Mouse (Mus musculus): ENCODE data around the gene Qtrt2. TPM values are rescaled to one million over a fixed set of nuclear protein-coding genes. Genes with fewer than 3 reads are reported as not detected.
A peak's percentile ranks its signal among the peaks of the same experiment; 100 is the strongest.

The Qtrt2 gene
- polyA plus RNA-seq, 1 experiment from 2014 or later = 27.7 TPM

- no peak overlapping the region for H3K4me2 ChIP-seq (ENCODE audit: low read length)
- H3K27ac ChIP-seq (ENCODE audit: low read depth, low read length) = no peak overlapping the region
- no peaks in the 10 kb centered on the region for H3K4me1 ChIP-seq (ENCODE audit: control insufficient read depth, insufficient read depth, low read length)
- ATAC-seq = no peak
- H3K36me3 ChIP-seq (ENCODE audit: control insufficient read depth, insufficient read depth, low read length) = no peaks in the 10 kb centered on the region
- no peaks in the 10 kb centered on the region for H3K27me3 ChIP-seq (replicated peaks; ENCODE audit: control insufficient read depth, insufficient read depth, low read length)
- no peaks in the 10 kb centered on the region for H3K9me3 ChIP-seq (replicated peaks; ENCODE audit: control insufficient read depth, low read length)
- no peak overlapping the region for H3K4me3 ChIP-seq (ENCODE audit: low read depth, low read length)
- DNase-seq (ENCODE audit: low spot score) = no peak
- no peak overlapping the region for H3K9ac ChIP-seq (ENCODE audit: low read length)
- 90% methylated on average over 8 of the region's 8 CpGs for WGBS
These were observed 8.2 kb upstream of the Qtrt2 start for GRCm38 (mm10) chr16:43934856-43935255.

GRCm38 (mm10) chr16:43933041-43933440, 6.4 kb upstream of the Qtrt2 start:
- H3K27ac ChIP-seq (ENCODE audit: low read depth, low read length) = no peak overlapping the region
- H3K9ac ChIP-seq (ENCODE audit: low read length) = no peak overlapping the region
- DNase-seq (ENCODE audit: low spot score) (no peak), ATAC-seq (no peak)
- H3K9me3 ChIP-seq (replicated peaks; ENCODE audit: control insufficient read depth, low read length) = no peaks in the 10 kb centered on the region
- no peak overlapping the region for H3K4me3 ChIP-seq (ENCODE audit: low read depth, low read length)
- 88% methylated on average over 6 of the region's 6 CpGs for WGBS
- H3K36me3 ChIP-seq (ENCODE audit: control insufficient read depth, insufficient read depth, low read length) = no peaks in the 10 kb centered on the region
- H3K4me1 ChIP-seq (ENCODE audit: control insufficient read depth, insufficient read depth, low read length) = no peaks in the 10 kb centered on the region
- H3K27me3 ChIP-seq (replicated peaks; ENCODE audit: control insufficient read depth, insufficient read depth, low read length) = no peaks in the 10 kb centered on the region
- no peak overlapping the region for H3K4me2 ChIP-seq (ENCODE audit: low read length)

GRCm38 (mm10) chr16:43932319-43932718, 5.7 kb upstream of the Qtrt2 start:
- H3K27me3 ChIP-seq (replicated peaks; ENCODE audit: control insufficient read depth, insufficient read depth, low read length) = no peaks in the 10 kb centered on the region
- no peak overlapping the region for H3K27ac ChIP-seq (ENCODE audit: low read depth, low read length)
- no peaks in the 10 kb centered on the region for H3K36me3 ChIP-seq (ENCODE audit: control insufficient read depth, insufficient read depth, low read length)
- no peak overlapping the region for H3K9ac ChIP-seq (ENCODE audit: low read length)
- DNase-seq (ENCODE audit: low spot score) = no peak
- no peaks in the 10 kb centered on the region for H3K4me1 ChIP-seq (ENCODE audit: control insufficient read depth, insufficient read depth, low read length)
- no peak overlapping the region for H3K4me3 ChIP-seq (ENCODE audit: low read depth, low read length)
- no peaks in the 10 kb centered on the region for H3K9me3 ChIP-seq (replicated peaks; ENCODE audit: control insufficient read depth, low read length)
- ATAC-seq = no peak
- no peak overlapping the region for H3K4me2 ChIP-seq (ENCODE audit: low read length)
- WGBS = 81% methylated on average over 7 of the region's 7 CpGs

GRCm38 (mm10) chr16:43931502-43931901, 4.9 kb upstream of the Qtrt2 start:
- Histone ChIP-seq H3K9ac (ENCODE audit: low read length) (no peak overlapping the region), H3K27me3 (replicated peaks; ENCODE audit: control insufficient read depth, insufficient read depth, low read length) (no peaks in the 10 kb centered on the region), H3K9me3 (replicated peaks; ENCODE audit: control insufficient read depth, low read length) (no peaks in the 10 kb centered on the region), H3K4me3 (ENCODE audit: low read depth, low read length) (no peak overlapping the region), H3K4me1 (ENCODE audit: control insufficient read depth, insufficient read depth, low read length) (no peaks in the 10 kb centered on the region), H3K4me2 (ENCODE audit: low read length) (no peak overlapping the region), H3K27ac (ENCODE audit: low read depth, low read length) (no peak overlapping the region), H3K36me3 (ENCODE audit: control insufficient read depth, insufficient read depth, low read length) (no peaks in the 10 kb centered on the region)
- peak; percentile 42 for DNase-seq (ENCODE audit: low spot score)
- ATAC-seq = peak; percentile 20; the same call in 1 of the 2 replicates
- WGBS = 71% methylated on average over 3 of the region's 3 CpGs

- no peaks in the 10 kb centered on the region for H3K4me1 ChIP-seq (ENCODE audit: control insufficient read depth, insufficient read depth, low read length)
- H3K27ac ChIP-seq (ENCODE audit: low read depth, low read length) = no peak overlapping the region
- DNase-seq (ENCODE audit: low spot score) = no peak
- H3K36me3 ChIP-seq (ENCODE audit: control insufficient read depth, insufficient read depth, low read length) = no peaks in the 10 kb centered on the region
- H3K4me3 ChIP-seq (ENCODE audit: low read depth, low read length) = no peak overlapping the region
- ATAC-seq = no peak
- H3K27me3 ChIP-seq (replicated peaks; ENCODE audit: control insufficient read depth, insufficient read depth, low read length) = no peaks in the 10 kb centered on the region
- H3K9me3 ChIP-seq (replicated peaks; ENCODE audit: control insufficient read depth, low read length) = no peaks in the 10 kb centered on the region
- no peak overlapping the region for H3K4me2 ChIP-seq (ENCODE audit: low read length)
- H3K9ac ChIP-seq (ENCODE audit: low read length) = no peak overlapping the region
These were observed 4.0 kb upstream of the Qtrt2 start for GRCm38 (mm10) chr16:43930577-43930976.

GRCm38 (mm10) chr16:43925846-43926245, 763 bp downstream of the Qtrt2 start:
- DNase-seq (ENCODE audit: low spot score) (no peak), ATAC-seq (no peak)
- Histone ChIP-seq H3K27me3 (replicated peaks; ENCODE audit: control insufficient read depth, insufficient read depth, low read length) (no peaks in the 10 kb centered on the region), H3K4me3 (ENCODE audit: low read depth, low read length) (no peak overlapping the region), H3K4me2 (ENCODE audit: low read length) (no peak overlapping the region), H3K27ac (ENCODE audit: low read depth, low read length) (no peak overlapping the region), H3K9me3 (replicated peaks; ENCODE audit: control insufficient read depth, low read length) (no peaks in the 10 kb centered on the region), H3K36me3 (ENCODE audit: control insufficient read depth, insufficient read depth, low read length) (no peaks in the 10 kb centered on the region), H3K9ac (ENCODE audit: low read length) (no peak overlapping the region), H3K4me1 (ENCODE audit: control insufficient read depth, insufficient read depth, low read length) (no peaks in the 10 kb centered on the region)
- 89% methylated on average over 1 of the region's 1 CpGs for WGBS

GRCm38 (mm10) chr16:43925001-43925558, 1.5 kb downstream of the Qtrt2 start:
- 55% methylated on average over 6 of the region's 6 CpGs for WGBS
- peak; percentile 52; the same call in 1 of the 2 replicates for ATAC-seq
- no peak overlapping the region for H3K4me3 ChIP-seq (ENCODE audit: low read depth, low read length)
- no peak overlapping the region for H3K4me2 ChIP-seq (ENCODE audit: low read length)
- peak; percentile 58 for DNase-seq (ENCODE audit: low spot score)
- no peak overlapping the region for H3K27ac ChIP-seq (ENCODE audit: low read depth, low read length)
- no peaks in the 10 kb centered on the region for H3K4me1 ChIP-seq (ENCODE audit: control insufficient read depth, insufficient read depth, low read length)
- H3K9ac ChIP-seq (ENCODE audit: low read length) = no peak overlapping the region
- H3K9me3 ChIP-seq (replicated peaks; ENCODE audit: control insufficient read depth, low read length) = no peaks in the 10 kb centered on the region
- H3K27me3 ChIP-seq (replicated peaks; ENCODE audit: control insufficient read depth, insufficient read depth, low read length) = no peaks in the 10 kb centered on the region
- no peaks in the 10 kb centered on the region for H3K36me3 ChIP-seq (ENCODE audit: control insufficient read depth, insufficient read depth, low read length)

GRCm38 (mm10) chr16:43922630-43923029, 4.0 kb downstream of the Qtrt2 start:
- H3K4me2 ChIP-seq (ENCODE audit: low read length) = no peak overlapping the region
- DNase-seq (ENCODE audit: low spot score) (no peak), ATAC-seq (no peak)
- no peaks in the 10 kb centered on the region for H3K9me3 ChIP-seq (replicated peaks; ENCODE audit: control insufficient read depth, low read length)
- H3K9ac ChIP-seq (ENCODE audit: low read length) = no peak overlapping the region
- 62% methylated on average over 3 of the region's 3 CpGs for WGBS
- H3K27me3 ChIP-seq (replicated peaks; ENCODE audit: control insufficient read depth, insufficient read depth, low read length) = no peaks in the 10 kb centered on the region
- no peaks in the 10 kb centered on the region for H3K36me3 ChIP-seq (ENCODE audit: control insufficient read depth, insufficient read depth, low read length)
- no peak overlapping the region for H3K4me3 ChIP-seq (ENCODE audit: low read depth, low read length)
- no peak overlapping the region for H3K27ac ChIP-seq (ENCODE audit: low read depth, low read length)
- H3K4me1 ChIP-seq (ENCODE audit: control insufficient read depth, insufficient read depth, low read length) = no peaks in the 10 kb centered on the region

GRCm38 (mm10) chr16:43922024-43922423, 4.6 kb downstream of the Qtrt2 start:
- 48% methylated on average over 2 of the region's 2 CpGs for WGBS
- no peaks in the 10 kb centered on the region for H3K27me3 ChIP-seq (replicated peaks; ENCODE audit: control insufficient read depth, insufficient read depth, low read length)
- ATAC-seq = no peak
- DNase-seq (ENCODE audit: low spot score) = no peak
- H3K4me2 ChIP-seq (ENCODE audit: low read length) = no peak overlapping the region
- no peak overlapping the region for H3K27ac ChIP-seq (ENCODE audit: low read depth, low read length)
- no peaks in the 10 kb centered on the region for H3K4me1 ChIP-seq (ENCODE audit: control insufficient read depth, insufficient read depth, low read length)
- H3K4me3 ChIP-seq (ENCODE audit: low read depth, low read length) = no peak overlapping the region
- H3K9ac ChIP-seq (ENCODE audit: low read length) = no peak overlapping the region
- no peaks in the 10 kb centered on the region for H3K9me3 ChIP-seq (replicated peaks; ENCODE audit: control insufficient read depth, low read length)
- H3K36me3 ChIP-seq (ENCODE audit: control insufficient read depth, insufficient read depth, low read length) = no peaks in the 10 kb centered on the region
